Mouse (Mus musculus) cerebellum, adult 11 months (tissue): ENCODE data around the gene Msantd2.
A peak's percentile ranks its signal among the peaks of the same experiment; 100 is the strongest.

ENCODE experiments used
- DNase-seq: peaks from one replicate; pipeline ENCODE4 v3.0.0; 2022

Msantd2 gene

DNA sequence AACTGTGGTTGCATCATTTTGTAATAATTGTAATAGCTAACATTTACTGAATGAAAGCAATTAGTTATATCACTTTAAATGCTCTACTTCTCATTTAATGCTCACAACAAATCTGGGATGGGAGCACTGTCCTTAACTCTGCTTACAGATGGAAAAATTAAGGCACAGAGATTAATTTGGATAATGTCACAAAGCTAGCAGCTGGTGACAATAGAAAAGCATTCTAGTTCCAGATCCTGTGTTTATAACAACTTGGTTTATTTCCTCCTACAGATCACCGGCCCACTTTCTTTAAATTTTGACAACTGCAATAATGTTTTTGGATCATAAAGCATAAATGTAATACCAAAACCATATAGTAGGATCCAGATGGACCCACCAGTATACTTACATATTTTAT is 16.9 kb downstream of the Msantd2 start:
- no peak for DNase-seq

DNA sequence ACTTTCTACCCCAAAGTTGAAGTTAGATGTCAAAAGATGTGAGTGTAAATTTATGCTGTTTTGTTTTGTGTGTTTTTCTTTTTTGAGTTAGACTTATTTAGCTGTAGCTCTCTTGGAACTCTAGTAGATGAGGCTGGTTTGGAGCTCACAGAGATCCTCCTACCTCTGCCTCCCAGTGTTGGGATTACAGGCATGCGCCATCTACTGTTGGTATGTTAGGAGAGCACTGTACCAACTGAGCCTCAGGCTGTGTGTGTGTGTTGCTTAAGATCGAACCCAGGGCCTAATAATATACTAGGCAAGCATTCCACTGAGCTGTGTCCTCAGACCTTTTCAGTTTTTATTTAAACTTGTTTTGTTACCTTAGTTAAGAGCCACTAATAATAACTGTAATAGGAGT is 23.0 kb downstream of the Msantd2 start:
- DNase-seq, result no peak

DNA sequence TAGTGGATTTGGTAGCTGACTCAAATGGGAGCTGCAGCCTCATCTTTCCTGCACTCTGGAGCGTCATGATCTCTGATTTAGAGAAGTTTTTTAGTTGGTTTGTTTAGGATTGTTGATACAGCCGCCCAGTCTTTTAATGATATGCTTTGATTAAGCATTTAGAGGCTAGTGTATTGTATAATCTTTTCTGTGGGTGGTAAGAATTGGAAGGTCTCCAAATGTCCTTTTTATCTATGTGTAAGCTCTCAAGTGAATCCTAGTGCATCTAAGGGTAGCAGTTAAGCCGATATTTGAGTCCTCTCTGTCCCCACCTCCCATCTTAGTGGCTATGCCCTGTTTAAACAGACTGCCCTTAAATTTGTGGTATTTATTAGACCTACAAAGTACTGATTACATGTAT is 25.3 kb downstream of the Msantd2 start:
- no peak for DNase-seq

DNA sequence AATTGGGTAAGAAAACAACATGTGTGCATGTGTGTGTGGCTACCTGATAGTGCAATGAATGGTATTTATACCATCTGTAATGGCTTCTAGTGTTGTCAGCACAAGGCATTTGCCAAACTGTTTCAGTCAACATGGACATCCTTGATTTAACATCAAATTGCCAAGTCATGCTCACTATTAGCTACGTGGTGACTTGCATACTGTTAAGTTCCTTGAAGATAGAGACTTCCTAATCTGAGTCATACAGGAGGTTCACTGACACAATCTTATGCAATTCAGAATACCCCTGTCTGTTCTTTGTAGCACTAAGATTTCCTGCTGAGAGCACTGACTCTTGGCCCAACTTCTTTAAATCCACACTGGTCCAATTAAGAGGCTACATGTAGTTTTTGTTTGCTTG is 28.3 kb downstream of the Msantd2 start:
- no peak for DNase-seq

DNA sequence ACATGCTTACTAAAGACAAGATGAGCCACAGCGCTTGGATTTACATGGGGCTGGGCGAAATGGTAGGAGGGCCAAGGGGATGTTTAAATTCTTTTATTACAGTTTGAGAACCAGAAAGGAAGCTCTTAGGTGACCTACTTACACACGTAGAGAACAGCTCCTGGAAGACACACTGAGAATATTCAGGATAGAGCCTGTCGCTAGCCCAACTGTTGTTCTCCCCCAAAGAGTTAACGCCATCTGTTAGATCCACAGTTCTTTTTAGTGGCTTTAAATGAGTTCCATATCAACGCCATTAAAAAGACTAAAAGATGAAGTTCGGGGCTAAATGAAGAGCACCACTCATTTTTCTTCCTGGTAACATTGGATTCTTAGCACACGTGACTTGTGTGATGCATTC is 29.9 kb downstream of the Msantd2 start:
- no peak for DNase-seq

DNA sequence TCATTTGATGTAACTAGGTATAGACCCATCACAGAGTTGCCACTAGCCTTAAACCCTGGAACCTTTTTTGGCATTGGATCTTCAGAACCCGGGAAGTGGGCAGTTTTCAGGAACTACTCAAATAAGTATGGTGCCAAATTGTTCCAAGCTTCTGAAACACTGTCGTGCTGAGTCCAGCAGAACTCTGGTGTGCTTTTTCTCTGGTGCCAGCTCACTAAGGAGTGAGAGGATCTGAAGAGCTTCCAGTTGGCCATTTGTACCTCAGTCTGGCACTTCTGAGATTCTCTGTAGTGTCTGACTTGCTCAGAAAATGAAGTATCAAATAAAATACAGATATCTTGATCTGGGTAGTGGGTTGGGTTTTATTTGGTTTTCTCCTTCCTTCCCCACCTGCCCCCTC is 30.9 kb downstream of the Msantd2 start:
- no peak for DNase-seq

DNA sequence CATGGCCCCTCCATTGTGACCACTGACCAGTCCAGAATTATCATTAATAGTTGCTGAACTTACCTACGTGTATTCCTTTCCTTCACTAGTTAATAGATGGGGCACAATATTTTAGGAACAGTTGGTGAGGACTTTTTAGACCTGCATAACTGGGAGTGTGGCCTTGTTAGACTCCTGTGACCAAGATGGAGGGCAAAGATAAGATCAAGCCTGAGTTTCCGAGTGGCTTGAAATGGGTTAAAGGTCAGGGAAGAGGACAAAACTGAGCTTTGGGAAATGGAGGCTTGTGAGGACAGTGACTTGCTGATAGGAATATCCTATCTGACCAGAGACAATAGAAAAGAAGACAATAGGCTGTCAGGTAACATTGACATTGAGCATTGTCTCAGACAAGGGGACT is 36.3 kb downstream of the Msantd2 start:
- no peak for DNase-seq

DNA sequence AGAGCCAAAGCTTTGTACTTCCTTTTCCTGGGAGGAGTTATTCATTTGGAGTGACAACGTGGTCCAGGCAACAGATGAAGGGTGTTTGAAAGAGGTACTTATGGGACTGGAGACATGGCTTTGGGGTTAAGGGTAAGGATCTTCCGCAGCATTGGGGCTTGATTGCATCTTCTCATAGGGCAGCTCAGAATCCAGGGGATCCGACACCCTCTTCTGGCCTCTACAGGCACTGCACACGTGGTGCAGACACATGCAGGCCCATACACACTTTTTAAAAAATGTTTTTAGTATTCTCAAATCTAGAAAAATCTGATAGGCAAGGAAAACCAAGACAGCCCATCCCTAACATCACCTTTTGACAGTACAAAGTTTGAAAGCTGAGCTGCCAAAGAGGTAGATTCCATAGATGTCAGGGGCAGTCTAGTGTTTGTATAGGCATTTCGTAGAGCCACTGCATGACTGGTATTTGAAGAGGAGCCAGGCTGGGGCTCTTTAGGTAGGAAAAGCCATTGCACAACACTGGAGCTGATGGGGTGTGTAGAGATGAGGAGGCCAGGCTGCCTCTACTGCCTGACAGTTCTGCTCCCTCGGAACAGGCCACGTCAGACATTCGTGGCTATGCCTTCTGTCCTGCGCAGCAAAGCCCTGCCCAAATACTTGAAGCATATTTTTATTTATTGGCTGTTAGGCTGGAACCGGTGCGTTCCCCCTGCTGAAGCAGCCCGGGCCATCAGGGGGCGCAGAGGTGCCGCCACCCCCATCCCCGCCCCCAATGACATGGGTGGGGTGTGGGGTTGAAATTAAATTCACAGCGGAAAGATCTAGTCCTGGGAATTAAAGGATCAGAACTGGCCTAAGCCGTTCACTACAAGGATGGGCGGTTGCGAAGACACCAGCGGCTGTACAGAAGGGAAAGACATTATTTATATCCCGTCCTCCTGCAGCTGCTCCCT is 37.6 kb downstream of the Msantd2 start:
- no peak for DNase-seq

DNA sequence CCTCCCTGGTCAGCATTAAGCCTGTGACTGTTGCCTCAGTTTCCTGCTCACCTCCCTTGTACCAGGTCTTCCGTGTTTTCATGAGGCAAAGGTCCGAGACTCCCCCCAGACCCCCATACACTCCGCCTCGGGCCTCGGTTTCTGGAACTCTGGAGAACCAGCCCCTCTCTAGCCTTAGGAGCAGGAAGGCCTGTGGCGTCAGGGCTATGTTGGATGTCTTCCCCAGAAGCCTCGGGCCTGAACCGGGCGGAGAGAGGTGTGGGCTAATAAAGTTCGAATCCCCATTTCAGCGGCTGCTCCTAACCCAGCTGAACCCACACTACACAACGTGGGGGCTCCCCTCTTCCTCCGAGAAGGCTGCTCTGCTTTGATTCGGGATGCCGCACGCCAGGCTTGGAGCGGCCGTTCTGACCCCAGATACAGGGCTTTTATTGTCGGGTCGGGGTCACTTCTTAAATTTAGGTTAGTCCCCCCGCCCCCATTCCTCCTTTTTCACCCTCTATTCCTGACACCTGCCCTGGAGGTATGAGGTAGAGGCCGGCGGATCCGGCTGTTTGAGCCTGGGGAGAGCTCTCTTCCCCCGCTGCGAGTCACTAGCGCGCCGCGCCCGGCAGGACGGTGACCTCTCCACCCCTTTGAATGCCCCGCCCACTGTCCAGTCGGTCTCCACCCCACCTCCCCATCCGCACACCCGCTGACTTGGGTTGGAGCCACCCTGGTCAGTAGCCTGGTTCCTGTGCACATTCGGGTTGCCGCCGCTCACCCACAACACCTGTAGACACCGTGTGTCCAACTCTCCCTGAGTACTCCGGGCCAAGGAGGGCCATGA is 38.5 kb downstream of the Msantd2 start, which contains the start of gene Esam:
Gene Esam, plus strand, starts transcription at position 683 of the 829 bp plus-strand sequence.
- DNase-seq, result no peak

DNA sequence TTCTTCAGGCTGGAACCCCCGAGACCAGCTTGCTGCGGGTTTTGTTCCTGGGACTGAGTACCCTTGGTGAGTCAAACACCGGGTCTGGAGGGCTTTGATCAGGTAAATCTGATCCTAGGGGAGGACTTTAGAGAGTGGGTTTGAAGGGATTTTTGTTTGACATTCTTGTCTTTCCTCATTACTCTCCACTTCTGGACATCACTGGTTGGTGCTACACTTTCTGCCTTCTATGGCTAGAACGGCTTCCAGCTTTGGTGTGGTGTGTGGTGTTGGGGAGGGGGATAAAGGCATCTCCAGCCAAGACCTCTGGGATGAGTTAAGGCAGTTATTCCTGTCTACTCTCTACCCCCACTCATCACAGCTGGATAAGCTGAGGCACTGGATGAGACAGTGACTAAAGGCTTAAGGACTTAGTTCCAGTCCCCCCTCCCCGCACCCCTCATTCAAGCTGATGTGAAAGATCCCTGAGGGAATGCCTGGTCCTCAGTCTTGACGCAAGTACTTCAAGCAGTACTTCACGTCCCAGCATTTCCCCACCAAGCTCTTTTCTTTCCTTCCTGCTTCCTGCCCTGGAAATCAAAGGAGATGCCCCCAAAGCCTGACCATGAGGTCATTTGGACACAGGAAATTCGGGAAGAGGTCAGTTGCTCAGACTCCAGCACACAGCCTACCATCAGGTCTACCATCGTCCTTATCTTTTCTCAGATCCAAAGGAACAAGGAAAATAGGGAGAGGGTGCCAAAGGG is 39.3 kb downstream of the Msantd2 start:
- no peak for DNase-seq

DNA sequence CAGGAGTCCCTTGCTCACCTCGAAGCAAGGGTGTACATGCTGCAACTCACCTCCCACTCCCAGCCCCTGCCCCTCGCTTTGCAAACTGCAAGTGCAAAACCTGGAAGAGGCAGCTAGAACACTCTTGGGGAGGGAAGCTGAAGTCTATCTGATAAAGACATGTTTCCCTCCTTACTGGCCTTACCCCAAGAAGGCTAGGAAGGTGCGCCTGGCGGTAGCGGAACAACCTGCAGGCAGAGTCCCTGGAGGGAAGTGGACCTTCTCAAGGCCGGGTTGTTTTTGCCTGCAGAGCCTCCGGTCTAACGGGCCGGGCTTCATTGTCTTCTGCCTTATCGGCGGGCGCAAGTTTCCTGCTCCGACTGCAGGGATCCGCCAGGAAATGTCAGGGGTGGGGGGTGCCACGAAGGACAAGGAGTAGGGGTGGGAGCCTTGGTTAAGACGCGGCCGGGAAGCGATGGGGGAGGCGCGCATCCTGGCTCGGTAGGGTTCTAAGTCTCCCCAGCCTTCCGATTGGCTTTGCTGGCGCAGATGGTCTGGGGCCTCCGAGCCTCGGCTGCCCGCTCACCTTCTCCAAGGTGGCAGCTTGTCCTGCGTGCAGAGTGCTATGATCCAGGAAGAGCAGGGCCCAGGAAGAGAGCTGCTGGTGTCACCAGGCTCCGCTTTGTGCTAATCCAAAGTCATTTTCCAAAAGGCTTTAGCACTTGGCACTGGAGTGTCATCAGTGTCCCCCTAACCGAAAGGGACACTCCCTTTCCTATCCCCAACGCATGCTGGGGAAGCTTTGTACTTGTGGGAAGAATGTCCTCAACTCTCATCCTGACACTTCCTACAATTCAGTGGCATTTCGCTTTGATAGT is 41.1 kb downstream of the Msantd2 start:
- peak; percentile 55 for DNase-seq

DNA sequence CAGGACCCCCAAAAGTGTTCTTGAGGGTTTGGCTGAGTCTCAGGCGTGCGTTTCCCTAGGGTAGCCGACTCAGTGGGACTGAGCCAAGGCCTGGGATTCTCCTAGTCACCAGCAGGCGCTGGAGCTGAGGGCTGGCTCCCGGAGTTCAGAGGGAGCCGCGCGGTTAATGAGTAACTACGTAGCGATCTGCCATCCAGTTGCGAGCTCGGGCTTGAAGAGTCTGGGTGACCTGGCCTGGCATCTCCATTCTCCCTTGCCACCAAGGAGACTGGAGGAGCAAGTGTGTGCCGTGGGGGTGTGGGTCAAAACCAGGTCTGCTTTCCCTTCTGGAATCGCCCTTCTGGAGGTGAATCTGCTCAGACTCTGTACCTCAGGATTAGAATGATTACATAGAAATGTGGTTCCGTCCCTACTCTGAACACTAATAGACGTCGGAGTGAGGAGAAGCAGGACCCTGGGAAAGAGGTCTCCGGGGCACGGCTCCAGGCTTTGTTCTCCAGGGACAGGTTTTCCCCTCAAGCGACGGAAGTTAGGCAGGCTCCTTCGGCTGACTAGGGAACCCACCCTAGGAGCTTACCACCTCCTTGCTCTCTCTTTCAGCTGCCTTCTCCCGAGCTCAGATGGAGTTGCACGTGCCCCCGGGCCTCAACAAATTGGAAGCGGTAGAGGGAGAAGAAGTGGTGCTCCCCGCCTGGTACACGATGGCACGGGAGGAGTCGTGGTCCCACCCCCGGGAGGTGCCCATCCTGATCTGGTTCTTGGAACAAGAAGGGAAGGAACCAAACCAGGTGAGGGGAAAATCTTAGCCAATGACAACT is 42.0 kb downstream of the Msantd2 start:
- peak; percentile 45 for DNase-seq

DNA sequence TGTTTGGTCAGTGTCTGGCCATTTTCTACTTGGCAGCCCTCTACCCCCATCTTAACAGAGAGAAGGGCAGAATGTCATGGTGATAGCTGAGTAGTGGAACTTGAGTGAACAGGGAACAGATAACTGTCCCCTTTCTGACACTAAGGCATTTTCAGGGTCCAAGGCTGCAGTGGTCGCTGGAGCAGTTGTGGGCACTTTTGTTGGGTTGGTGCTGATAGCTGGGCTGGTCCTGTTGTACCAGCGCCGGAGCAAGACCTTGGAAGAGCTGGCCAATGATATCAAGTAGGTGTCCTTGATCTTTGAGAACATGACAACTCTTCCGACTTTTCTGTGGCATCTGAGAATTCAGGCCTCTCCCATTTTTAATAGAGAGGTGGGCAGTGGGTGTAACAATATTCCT is 47.7 kb downstream of the Msantd2 start:
- DNase-seq, result no peak

DNA sequence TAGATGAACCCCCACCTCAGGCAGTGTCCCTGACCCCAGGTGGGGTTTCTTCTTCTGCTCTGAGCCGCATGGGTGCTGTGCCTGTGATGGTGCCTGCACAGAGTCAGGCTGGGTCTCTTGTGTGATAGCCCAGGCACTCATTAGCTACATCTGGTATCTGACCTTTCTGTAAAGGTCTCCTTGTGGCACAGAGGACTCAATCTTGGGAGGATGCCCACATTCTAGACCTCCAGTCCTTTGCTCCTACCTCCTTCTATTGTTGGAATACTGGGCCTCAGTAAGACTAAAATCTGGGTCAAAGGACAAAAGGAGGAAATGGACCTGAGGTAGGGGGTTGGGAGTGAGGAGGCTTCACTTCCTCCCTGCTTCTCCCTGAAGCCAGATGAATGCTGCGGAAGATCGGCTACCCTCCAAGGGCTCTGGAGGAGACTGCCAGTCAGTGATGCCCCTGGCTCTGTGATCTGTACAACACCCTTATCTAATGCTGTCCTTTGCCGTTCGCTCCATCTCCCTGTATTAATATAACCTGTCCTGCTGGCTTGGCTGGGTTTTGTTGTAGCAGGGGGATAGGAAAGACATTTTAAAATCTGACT is 48.6 kb downstream of the Msantd2 start:
- DNase-seq, result no peak

DNA sequence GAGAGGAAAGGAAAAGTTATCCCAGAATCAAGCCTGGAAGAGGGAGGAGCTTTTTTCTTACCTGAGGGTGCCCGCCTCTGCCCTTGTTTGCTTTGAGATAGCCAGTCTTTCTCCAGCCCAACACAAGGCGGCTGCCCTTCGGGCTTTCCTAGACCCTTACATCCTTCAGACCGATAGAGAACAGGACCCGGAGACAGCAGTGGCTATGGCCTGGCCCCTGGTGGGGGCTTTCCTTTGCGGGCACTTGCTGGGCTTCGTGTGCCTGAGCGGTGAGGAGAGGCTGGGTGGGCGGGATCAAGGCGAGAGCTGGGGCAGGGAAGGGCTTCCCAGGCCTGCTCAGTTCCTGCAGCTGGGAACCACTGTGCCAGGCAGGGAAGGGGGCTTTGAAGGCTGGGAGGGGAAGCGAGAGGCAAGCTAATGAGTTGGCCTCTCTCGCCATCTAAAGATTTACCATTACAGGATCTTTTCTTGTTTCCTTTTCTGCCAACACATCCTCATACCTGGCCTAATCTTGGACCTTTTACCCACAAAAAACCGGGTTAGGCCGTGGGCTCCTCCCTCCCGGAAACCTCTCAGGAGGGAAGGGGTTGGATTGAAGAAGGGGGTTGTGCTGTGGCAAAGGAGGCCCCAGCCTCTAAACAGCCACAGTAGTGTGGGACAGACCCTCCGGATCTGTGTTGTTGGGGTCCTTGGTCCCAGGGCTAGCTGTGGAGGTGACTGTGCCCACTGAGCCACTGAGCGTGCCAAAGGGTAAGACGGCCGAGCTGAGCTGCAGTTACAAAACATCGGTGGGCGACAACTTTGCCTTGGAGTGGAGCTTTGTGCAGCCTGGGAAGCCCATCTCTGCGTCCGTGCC is 50.3 kb downstream of the Msantd2 start, which contains the start of gene Vsig2:
Gene Vsig2, plus strand, starts transcription at position 86 of the 856 bp plus-strand sequence.
- no peak for DNase-seq

DNA sequence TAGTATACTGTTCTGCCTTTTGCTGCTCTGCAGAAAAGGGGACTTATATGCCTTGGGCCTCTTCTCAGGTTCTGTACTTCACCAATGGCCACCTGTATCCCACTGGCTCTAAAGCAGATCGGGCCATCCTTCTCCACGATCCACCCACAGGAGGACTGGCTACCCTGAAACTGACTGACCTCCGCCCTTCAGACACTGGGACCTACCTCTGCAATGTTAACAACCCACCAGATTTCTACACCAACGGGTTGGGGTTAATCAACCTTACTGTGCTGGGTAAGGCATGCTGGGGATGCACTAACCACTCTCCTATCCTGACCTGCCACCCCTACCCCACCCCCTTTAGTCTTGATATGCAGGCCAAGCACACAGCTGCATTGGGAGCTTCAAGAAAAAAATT is 51.1 kb downstream of the Msantd2 start:
- no peak for DNase-seq

DNA sequence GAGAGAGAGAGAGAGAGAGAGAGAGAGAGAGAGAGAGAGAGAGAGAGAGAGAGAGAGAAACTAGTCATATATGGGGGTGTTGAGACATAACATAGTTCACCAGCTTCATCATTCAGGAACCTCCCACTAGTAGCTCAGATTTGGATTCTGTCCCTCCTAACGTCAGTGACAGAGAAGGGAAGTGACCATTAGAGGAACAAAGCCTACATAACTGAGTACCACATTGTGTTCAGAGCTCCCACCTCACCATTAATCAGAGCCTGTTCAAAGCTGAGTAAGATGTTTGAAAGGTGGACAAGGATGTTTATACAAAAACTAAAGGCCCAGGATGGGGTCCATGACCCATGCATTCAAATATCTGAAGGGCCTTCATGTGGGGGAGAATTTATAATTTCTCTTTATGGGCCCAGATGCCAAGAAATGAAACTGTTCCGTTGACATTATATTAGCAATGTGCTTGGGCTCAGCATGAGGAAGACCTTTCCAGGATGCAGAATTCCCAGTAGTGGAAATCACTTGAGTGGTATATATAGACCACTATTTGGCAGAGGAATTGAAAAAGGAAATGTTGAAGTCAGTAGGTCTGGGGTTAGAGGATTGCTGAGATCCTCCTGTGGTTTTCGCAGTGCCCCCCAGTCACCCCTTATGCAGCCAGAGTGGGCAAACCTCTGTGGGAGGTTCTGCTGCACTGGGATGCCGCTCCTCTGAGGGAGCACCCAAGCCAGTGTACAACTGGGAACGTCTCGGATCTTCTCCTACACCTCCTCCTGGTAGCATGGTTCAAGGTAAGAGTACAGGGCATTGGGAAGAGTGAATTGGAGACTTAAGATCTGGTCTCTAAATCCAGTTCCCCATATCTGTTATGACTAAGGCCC is 51.8 kb downstream of the Msantd2 start:
- DNase-seq, result no peak

DNA sequence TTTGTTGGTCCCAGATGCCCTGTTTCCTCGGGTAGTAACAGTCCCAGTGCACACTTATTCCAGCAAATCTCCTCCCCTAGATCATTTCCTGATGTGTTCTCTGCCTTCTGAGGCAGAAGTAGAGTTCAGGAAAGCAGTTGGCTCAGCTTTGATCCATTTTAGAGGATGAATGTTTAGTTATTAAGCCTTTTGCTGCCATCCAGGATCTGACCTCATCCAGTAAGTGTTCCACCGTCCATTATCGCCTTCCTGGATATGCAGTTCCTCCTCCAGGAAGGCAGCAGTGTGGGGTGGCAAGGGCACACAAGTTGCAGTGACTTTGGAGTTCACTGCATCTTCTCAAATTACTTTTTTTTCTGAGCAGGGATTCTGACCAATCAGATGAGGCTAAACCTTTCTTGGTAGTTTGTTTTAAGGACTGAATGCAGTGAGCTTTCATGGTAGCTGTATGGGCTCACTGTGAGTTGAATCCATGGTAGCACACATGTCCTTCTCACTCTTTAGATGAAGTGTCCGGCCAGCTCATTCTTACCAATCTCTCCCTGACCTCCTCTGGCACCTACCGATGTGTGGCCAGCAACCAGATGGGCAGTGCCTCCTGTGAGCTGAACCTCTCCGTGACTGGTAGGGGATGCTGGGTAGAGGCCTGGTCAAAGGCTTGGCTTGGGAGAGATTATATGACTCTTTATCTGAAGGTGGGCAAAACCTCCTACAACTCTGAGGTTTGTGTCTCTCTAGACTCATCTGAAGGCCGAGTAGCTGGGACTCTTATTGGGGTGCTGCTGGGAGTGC is 52.9 kb downstream of the Msantd2 start:
- no peak for DNase-seq
